Mouse (Mus musculus) cerebral cortex, adult 2 months (tissue): ENCODE measurements around the gene Atf6b.

Experiments
- WGBS: fragments of 180-500 bp; shearing (Covaris S2); methylation state at CpG from one replicate; pipeline ENCODE4 v1.1.7; 2018; 5-methylcytosine and 5-hydroxymethylcytosine counted together

The Atf6b gene

DNA sequence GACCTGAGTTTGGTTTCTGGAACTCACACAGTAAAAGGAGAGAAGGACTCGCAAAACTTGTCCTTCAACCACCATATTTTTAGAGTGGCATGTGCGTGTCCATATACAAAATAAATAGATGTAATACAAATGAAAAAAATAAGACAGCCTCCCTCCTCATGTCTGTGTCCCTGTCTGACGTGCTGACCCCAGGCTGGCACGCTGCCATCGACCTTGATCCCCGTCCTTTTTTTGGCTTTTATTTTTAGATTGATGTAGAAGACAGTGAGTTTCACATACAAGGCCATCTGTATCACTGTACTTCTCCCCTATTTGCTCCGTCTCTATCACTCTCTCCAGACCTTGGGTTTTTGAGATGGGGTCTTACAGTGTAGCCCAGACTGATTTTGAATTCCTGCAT, 17.5 kb downstream of the Atf6b start:
- WGBS: 76% methylated on average over 7 of the region's 7 CpGs

DNA sequence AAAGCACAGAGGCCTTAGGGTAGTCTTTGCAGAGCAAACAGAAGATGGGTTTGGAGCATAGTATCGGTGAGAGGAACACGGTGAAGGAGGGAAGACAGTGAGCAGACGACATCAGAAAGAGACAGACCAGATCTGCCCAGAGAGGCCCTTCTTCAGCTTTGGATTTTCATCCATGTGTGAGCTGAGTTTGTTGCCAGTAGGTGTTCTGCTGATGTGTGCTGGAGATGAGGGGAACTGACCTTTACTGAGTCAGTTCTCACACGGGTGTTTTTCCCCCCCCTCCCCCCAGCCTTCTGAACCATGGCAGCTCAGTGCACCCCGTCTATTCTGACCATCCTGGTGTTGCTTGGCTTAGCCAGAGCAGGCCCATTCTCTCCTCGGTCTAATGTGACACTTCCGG, 23.3 kb downstream of the Atf6b start, which contains the start of gene Tnxb:
TSS of gene Tnxb (plus strand) at position 301 of the 400 bp plus-strand sequence.
- WGBS: 73% methylated on average over 7 of the region's 7 CpGs

DNA sequence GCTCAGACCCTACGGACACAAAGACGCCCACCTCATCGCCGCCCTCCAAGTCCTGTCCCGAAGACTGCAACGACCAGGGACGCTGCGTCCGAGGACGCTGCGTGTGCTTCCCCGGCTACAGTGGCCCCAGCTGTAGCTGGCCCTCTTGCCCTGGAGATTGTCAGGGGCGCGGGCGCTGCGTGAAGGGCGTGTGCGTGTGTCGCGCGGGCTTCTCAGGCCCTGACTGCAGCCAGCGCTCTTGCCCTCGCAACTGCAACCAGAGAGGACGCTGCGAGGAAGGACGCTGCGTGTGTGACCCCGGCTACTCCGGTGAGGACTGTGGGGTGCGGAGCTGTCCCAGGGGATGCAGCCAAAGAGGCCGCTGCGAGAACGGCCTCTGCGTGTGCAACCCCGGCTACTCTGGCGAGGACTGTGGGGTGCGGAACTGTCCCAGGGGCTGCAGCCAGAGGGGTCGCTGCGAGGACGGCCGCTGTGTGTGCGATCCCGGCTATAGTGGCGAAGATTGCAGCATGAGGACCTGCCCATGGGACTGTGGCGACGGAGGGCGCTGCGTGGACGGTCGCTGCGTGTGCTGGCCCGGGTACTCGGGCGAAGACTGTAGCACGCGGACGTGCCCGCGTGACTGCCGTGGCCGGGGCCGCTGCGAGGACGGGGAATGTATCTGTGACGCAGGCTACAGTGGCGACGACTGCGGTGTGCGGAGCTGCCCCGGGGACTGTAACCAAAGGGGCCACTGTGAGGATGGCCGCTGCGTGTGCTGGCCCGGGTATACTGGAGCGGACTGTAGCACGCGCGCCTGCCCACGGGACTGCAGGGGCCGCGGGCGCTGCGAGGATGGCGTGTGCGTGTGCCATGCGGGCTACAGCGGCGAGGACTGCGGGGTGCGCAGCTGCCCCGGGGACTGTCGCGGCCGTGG, 24.5 kb downstream of the Atf6b start:
- WGBS: 11% methylated on average over 89 of the region's 93 CpGs

DNA sequence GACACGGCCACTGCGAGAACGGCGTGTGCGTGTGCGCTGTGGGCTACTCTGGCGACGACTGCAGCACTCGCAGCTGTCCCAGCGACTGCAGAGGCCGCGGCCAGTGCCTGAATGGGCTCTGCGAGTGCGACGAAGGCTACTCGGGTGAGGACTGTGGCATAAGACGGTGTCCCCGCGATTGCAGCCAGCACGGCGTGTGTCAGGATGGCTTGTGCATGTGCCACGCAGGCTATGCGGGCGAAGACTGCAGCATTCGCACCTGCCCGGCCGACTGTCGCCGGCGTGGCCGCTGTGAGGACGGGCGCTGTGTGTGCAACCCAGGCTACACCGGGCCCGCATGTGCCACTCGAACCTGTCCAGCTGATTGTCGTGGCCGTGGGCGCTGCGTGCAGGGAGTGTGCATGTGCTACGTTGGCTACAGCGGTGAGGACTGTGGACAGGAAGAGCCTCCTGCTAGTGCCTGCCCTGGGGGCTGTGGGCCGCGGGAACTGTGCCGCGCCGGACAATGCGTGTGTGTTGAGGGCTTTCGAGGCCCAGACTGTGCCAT, 25.4 kb downstream of the Atf6b start:
- 32% methylated on average over 49 of the region's 49 CpGs for WGBS

DNA sequence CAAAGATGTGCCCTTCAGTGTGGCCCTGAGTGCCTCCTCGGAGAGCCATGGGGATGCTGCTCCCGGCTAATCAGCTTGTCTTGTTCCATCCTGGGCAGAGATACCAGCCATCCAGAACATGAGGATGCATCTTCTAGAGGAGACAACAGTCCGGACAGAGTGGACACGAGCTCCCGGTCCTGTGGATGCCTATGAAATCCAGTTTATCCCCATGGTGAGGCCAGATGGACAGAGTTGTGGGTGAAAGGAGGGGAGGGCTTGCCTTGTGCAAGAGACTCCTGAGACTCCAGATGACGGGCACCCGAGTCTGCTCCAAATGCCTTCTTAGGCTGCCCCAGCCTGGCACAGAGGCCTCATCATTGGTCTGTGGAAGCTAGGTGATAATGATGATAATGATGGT, 26.2 kb downstream of the Atf6b start:
- 93% methylated on average over 7 of the region's 7 CpGs for WGBS

DNA sequence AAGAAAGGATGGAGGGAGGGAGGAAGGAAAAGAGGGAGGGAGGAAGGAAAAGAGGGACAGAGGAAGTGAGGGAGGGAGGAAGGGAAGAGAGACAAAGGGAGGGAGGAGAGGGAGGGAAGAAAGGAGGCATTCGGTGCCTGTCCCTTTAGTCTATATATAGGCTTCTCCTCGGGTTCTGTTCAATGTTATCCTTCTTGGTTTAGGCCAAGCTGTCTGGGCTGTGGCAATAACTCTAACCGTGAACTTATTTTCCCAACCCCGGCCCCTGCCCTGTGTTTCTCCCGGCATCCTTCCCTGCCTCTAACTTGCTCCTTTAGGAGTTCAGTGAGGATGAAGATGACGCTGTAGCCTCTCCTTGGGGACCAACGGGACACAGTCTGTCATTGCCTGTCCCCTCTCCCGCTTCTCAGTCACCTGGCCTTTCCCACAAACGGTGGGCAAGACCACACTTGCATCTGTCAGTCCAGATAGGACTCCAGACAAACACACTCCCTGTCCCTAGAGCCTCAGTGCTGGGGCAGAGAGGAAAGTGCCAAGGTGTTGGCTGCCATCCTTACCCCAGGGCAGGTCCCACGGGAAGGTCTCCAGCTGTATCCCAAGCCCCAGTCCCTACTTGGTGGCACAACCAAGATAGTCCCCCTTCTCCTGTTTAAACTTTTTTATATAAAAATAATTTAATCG, 27.7 kb downstream of the Atf6b start:
- 75% methylated on average over 11 of the region's 11 CpGs for WGBS

DNA sequence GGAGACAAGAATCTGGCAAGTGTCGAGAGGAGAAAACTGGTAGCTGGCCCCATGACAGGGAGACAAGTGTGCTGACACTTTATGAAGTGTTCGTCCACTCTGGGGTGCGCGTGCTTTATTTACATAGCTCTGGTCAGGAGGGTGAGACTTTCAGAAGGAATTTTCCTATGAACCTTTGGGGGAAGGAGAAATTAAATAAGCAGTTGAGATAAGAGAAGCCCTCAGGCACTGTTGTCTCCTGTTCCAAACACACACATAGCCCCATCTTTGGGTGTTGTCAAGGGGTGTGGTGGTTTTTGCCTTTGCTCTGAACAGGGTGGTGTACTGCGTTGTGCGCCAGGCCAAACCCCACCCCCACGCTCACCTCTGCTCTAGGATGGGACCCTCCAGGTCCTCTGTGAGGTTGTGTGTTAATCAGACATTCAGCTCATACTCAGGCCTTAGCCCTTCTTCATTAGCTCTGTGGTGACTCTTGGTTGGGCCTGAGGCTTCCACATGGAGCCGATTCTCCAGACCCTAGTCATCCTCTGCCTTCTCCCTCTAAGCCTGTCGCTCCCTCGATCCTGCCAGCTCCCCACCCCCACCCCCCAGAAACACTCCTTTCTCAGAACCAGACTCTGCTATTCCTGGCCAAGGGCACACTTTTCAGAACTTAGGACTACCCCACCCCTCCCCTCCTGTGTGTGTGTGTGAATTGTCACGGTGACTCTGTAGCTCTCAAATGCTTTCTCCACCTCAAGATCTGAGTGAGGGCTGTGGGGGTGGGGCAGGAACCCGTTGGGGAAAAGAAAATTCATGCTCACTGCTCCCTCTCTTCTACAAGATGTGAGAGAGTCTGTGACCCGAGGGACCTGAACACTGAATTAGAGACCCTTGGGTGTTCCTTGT, 28.5 kb downstream of the Atf6b start:
- WGBS: 75% methylated on average over 13 of the region's 13 CpGs

DNA sequence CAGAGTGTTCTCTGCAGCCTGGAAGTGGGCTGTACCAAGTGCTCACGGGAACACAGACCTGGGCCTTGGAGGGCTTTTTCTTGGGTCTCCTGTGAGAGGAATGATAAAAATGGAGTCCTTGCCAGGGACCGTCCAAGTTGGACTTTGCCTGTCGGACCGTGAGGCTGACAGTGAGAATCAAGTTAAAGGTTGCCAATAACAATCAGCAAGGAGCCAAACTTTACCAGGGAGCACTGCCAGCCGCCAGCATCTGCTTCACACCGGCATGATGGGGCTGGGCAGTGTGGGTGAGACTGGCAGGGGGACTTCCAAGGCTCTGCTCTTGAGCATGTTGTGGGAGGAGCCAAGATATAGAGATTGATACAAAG, 29.1 kb downstream of the Atf6b start:
- WGBS: 61% methylated on average over 6 of the region's 6 CpGs

DNA sequence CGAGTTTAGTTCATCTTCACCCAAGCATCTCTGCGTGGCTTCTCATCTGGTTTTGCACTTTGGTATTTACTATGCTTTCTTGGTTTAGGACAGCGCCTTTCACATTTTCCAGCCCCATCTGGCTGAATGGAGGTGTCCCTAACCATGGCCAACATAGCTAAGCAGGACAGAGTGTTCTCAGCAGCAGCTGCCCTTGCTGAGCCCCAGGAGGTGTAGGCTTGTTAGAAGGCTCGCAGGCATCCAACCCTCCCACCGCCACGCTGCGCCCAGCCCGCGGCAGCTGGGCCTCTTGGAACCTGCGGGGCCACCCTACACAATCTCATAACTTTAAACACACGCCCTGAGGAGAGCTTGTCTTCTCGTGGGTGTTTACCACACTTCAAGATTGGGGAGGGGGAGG, 29.7 kb downstream of the Atf6b start:
- 80% methylated on average over 12 of the region's 12 CpGs for WGBS

DNA sequence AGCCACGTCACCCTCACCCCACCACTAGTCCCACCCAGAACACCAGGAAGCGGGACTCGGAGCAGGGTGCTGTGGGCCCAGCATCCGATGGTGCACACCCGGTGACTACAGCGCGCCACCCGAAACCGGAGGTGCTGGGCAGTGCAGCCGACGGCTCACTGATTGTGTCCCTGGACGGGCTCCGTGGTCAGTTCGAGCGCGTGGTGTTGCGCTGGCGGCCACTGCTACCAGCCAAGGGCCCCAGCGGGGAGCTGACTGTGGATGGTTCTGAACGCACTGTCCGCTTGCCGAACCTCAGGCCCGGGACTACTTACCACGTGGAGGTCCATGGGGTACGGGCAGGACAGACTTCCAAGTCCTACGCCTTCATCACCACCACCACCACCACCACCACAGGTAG, 33.2 kb downstream of the Atf6b start:
- 90% methylated on average over 26 of the region's 26 CpGs for whole genome bisulfite sequencing

DNA sequence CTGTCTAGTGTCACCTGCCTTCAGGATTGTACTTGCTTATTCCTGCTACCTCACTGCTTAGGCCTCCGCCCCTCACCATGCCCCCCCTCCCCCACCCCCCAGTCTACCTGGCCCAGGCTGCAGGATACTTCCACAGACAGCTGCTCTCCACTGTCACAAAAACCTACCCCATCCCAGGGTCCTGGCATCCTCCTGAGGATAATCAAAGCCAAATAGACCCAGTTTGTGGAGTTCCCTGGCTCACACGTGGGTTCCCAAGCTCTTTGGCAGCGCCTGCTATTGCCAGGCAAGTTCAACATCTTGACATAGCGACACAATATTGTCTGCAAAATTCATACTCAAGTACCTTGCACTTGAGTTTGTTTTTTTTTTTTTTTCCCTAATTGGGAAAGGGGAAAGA, 33.7 kb downstream of the Atf6b start:
- 73% methylated on average over 4 of the region's 4 CpGs for WGBS

DNA sequence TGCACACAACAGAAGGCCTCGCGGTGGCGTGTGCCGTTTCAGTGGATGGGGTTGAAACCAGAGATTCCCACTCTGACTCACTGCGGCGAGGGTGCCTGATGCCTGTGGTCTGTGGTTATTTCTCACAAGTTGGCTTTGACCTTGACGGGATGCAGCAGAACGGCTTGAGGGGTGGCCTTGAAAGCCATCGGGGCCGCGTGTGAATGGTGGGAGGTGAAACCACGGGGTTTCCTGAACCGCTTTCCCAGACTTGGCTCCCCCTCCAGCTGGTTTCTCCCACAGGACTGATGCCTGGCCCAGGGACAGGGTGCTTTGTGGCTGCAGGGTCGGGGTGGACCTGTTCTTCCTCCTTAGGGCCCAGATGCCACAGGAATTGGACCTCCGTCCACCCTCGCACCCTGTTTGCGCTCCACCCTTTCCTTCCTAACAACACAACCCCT, 34.2 kb downstream of the Atf6b start:
- WGBS: 69% methylated on average over 17 of the region's 17 CpGs

DNA sequence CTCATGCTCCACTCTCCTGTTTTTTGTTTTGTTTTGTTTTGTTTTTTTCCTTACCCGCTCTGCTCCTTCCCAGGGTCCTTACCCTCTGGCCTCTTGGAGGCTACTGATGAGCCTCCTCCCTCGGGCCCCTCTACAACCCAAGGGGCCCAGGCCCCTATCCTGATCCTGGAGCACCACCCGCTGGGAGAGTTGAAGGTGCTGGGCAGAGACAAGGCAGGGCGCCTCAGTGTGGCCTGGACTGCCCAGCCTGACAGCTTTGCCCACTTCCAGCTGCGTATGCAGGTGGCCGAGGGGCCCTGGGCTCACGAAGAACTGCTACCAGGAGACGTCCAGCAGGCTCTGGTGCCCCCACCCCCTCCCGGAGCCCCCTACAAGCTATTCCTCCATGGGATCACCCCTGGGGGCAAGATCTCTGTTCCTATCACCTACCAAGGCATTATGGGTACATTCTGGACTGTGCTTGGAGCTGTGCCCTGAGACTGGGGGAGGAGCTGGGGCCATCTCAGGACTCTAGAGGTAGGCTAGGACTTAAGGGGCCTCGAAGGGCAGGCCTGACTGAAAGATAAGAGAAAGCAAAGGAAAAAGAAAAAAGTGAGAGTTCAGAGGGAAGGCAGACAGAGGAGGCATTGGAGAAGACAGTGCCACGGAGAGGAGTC, 35.1 kb downstream of the Atf6b start:
- WGBS: 80% methylated on average over 11 of the region's 11 CpGs

DNA sequence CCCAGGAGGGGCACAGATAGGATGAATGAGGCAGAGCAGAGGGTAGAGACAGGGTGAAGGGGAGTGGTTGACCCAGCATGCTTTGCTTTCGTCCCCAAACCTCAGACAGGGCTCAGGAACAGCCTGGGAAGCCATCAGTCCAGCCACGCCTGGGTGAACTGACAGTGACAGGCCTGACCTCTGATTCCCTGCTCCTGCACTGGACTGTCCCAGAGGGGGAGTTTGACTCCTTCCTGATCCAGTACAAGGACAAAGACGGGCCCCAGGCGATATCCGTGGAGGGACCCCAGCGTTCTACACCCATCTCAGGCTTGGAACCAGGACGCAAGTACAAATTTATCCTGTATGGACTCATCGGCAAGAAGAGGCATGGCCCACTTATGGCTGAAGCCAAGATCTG, 36.2 kb downstream of the Atf6b start:
- 80% methylated on average over 8 of the region's 8 CpGs for WGBS

DNA sequence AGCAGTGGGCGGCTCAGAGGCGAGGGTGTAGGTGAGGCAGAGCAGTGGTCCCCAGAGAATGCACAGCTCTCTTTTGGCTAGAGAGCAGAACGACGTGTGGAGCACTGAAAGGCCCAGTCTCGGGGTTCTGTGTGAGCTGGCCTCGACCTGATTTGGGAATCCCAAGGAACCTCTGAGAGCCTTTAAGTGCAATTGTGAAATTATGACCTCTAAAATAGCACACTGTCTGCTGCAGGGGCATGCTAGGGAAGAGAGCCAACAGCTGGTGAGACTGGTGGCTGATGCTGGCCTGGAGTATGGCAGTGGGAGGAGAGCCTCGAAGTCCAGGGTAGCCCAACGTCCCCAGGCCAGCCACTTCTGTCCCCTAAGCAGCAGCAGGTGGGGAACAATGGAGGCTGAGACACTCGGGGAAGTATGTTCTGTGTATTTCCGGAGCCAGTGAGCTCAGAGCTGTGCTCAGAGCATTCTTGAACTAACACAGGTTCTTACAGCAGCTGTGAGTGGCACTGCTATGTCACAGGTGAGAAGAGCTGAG, 36.8 kb downstream of the Atf6b start:
- WGBS: 49% methylated on average over 10 of the region's 10 CpGs

DNA sequence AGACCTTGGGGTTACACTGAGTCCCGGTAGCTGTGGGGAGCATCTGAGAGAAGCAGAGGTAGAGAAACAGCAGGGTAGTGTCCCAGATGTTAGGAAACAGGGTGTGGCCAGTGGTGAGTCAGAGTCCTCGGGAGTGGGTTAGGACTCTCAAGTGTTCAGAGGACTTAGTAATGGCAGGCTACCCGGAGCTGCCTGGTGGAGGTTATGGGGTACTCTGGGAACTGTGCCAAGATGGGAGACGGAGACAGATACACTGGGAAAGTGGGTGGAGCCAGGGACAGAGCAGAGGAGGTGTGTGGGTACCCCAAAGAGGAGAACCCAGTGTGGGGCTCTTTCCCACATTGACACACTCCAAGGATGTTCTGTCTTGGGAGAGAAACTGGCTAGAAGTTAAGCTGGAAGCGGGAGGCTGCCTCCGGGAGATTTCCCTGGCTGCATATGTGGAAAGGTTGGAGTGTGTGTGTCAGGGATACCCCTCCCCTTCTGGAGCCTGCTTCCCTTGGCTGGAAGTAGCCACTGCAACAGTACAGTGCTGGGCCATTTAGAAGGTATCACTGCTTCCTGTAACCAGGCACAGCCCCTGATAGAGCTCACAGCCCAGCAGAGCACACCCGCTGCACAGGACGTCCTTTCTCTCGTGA, 37.4 kb downstream of the Atf6b start:
- WGBS: 52% methylated on average over 9 of the region's 9 CpGs

DNA sequence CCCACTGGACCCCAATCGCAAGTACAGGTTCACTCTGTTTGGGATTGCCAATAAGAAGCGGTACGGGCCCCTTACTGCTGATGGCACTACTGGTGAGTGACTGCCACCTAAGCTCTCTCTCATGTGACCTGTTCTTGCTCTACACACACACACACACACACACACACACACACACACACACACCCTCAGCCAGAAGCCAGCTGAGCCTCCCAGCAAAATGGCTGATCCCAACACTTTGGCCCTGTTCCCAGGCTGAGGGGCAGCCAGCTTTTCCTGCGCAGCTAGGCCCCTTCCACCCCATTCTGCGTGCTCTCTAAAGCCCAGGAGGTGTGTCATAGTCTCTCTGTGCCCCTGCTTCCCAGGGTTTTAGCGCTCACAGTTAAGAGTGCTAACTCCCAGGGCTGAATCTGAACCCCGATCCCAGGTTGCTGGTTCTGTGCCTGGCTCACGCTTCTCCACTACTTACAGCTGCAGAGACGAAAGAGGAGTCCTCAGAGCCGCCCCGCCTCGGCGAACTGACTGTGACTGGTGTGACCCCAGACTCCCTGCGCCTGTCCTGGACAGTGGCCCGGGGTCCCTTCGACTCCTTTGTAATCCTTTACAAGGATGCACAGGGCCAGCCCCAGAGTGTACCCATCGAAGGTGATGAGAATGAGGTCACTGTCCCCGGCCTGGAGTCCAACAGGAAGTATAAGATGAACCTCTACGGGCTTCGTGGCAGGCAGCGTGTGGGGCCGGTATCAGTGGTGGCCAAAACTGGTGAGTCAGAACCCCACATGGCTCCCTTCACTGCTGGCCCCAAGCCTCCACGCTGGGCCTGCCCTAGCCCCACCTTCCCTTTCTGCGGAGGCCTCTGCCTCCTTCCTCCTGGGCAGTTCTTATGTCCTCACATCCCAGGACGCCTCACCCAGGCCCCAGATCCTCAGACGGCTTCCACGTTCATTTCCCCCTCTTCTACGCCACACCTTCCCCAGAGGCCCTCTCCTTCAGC, 38.5 kb downstream of the Atf6b start:
- WGBS: 78% methylated on average over 28 of the region's 28 CpGs

DNA sequence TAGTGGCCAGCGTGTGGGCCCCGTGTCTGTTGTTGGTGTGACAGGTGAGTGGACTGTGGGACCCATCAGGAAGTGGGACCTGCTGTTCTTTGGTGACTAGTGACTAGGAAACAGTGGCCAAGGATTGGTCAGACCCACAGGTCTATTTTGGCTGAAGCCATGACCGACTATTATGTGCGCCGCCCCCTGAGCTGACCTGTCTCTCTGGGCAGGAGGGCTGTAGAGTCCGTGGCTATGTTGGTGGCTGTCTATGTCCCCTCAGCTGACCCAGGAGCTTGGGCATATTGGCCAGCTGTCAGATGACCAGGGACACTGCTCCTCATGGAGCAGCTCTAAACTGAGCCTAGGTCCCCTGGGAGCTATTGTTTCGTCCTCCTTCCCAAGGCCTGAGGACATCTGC, 41.9 kb downstream of the Atf6b start:
- WGBS: 90% methylated on average over 7 of the region's 7 CpGs

DNA sequence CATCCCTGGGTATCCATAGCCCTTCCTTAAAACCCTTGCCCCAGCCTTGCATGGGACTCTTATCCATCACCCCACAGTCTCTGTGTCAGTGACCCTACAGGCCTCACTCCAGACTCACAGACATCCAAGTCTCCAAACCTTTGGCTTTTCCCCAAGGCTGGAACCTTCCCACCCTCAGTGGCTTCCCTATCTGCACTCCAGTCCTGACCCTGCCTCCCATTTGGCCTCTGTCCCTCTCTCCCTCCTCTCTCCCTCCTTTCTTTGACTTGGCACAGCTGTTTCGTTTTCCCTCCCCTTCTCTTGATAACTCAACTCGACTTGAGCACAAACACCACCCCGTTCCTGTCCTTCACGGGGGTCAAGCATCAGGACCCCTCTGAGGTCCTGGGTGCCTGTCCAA, 43.5 kb downstream of the Atf6b start:
- 80% methylated on average over 4 of the region's 4 CpGs for WGBS
